8 mouse cellular contexts compared by ENCODE assay signal in genomic region chr10:79700676-79701075, GRCm38 (mm10). TPM values are rescaled to one million over a fixed set of nuclear protein-coding genes. Genes with fewer than 3 reads are reported as not detected.
DNase-seq lines count a peak whose midpoint lies in the region; ATAC-seq and TF ChIP-seq lines count a peak whose summit lies in the region.

No protein-coding gene starts in this region.

- intact Hi-C loops in gastrocnemius, adult 2 months (cut with DNase I): no loop called here

- H3K4me2 ChIP-seq in heart, postnatal 0 days (ENCODE audit: low read depth, low read length): 0 out of 2 replicates have a peak overlapping the region, but pooled peaks have one; percentile 15
- no peak overlapping the region for H3K4me2 ChIP-seq in liver, embryonic 16.5 days (ENCODE audit: low read depth, low read length)

- H3K9me3 ChIP-seq in heart, postnatal 0 days (replicated peaks; ENCODE audit: control insufficient read depth, low read length): no peaks in the 10 kb centered on the region
- no peaks in the 10 kb centered on the region for H3K9me3 ChIP-seq in liver, embryonic 16.5 days (replicated peaks; ENCODE audit: control insufficient read depth, low read length)

- DNase-seq in gastrocnemius, adult 2 months: no peak
- DNase-seq in gastrocnemius, postnatal 4 days (ENCODE audit: low spot score in 2 of 2): no peak
- no peak for DNase-seq in liver, adult 2 months (ENCODE audit: extremely low read depth, low read depth, low spot score)
- DNase-seq in liver: no peak
- peak; percentile 54 for DNase-seq in heart, postnatal 0 days (ENCODE audit: low spot score)
- DNase-seq in right cerebral cortex, postnatal 36 days (ENCODE audit: low spot score in 2 of 2): no peak
- no peak for DNase-seq in embryo, embryonic 10 days (ENCODE audit: low spot score)

- no peak for ATAC-seq in heart, postnatal 0 days (ENCODE audit: insufficient read depth, low read depth)
- no peak for ATAC-seq in liver, embryonic 16.5 days (ENCODE audit: low read depth)

- no peak overlapping the region for H3K4me3 ChIP-seq in gastrocnemius, adult 2 months
- no peak overlapping the region for H3K4me3 ChIP-seq in liver, adult 2 months (ENCODE audit: insufficient read depth, low read depth, low read length)
- H3K4me3 ChIP-seq in heart, postnatal 0 days (ENCODE audit: low read depth, low read length): no peak overlapping the region
- H3K4me3 ChIP-seq in liver, embryonic 16.5 days (ENCODE audit: low read depth, low read length): no peak overlapping the region

- no peak overlapping the region for H3K9ac ChIP-seq in liver, adult 2 months (ENCODE audit: low read depth, low read length)
- H3K9ac ChIP-seq in heart, postnatal 0 days (replicated peaks; ENCODE audit: low read depth, low read length): 0 out of 2 replicates have a peak overlapping the region, but pooled peaks have one; percentile 45
- H3K9ac ChIP-seq in liver, embryonic 16.5 days (ENCODE audit: low read depth, low read length): no peak overlapping the region

- no peak for TF ChIP-seq CTCF in gastrocnemius, adult 2 months (IDR thresholded peaks at IDR 0.05)
- TF ChIP-seq CTCF in liver, adult 2 months (IDR thresholded peaks at IDR 0.05; ENCODE audit: low read depth, low read length): no peak
- TF ChIP-seq CTCF in heart, postnatal 0 days (IDR thresholded peaks at IDR 0.05; ENCODE audit: low read depth): no peak

- TF ChIP-seq POLR2A in liver, adult 2 months (IDR thresholded peaks at IDR 0.05; ENCODE audit: extremely low read depth, insufficient read depth, low read length): no peak

- no peaks in the 10 kb centered on the region for H3K36me3 ChIP-seq in liver, adult 2 months (ENCODE audit: control insufficient read depth, insufficient read depth, low read length)
- H3K36me3 ChIP-seq in heart, postnatal 0 days (replicated peaks; ENCODE audit: control insufficient read depth, insufficient read depth, low read length): no peaks in the 10 kb centered on the region
- no peaks in the 10 kb centered on the region for H3K36me3 ChIP-seq in liver, embryonic 16.5 days (ENCODE audit: control insufficient read depth, insufficient read depth)

- 32% methylated on average over 7 of the region's 7 CpGs for WGBS in liver, adult 2 months
- WGBS in heart, postnatal 0 days: 18% methylated on average over 7 of the region's 7 CpGs
- WGBS in liver, embryonic 16.5 days (ENCODE audit: insufficient replicate concordance): 41% methylated on average over 7 of the region's 7 CpGs

- H3K79me2 ChIP-seq in liver, adult 2 months (ENCODE audit: control insufficient read depth, insufficient read depth, low read length): peaks cover 12% of the 10 kb centered on the region; the same call in 1 of the 2 replicates

- H3K4me1 ChIP-seq in liver, adult 2 months (ENCODE audit: control insufficient read depth, insufficient read depth, low read length): peaks cover 26% of the 10 kb centered on the region
- H3K4me1 ChIP-seq in heart, postnatal 0 days (ENCODE audit: control insufficient read depth, insufficient read depth): peaks cover 39% of the 10 kb centered on the region
- peaks cover 11% of the 10 kb centered on the region for H3K4me1 ChIP-seq in liver, embryonic 16.5 days (ENCODE audit: control insufficient read depth, low read depth, low read length)

- no peaks in the 10 kb centered on the region for H3K27me3 ChIP-seq in liver, adult 2 months (ENCODE audit: control insufficient read depth, insufficient read depth, low read length)
- H3K27me3 ChIP-seq in heart, postnatal 0 days (ENCODE audit: control insufficient read depth, insufficient read depth, low read length): no peaks in the 10 kb centered on the region
- H3K27me3 ChIP-seq in liver, embryonic 16.5 days (ENCODE audit: control insufficient read depth, insufficient read depth, low read depth, low read length): no peaks in the 10 kb centered on the region

- H3K27ac ChIP-seq in gastrocnemius, adult 2 months: peak overlapping the region; percentile 88
- H3K27ac ChIP-seq in liver, adult 2 months (replicated peaks; ENCODE audit: insufficient read depth, low read depth, low read length): peak overlapping the region; percentile 45
- H3K27ac ChIP-seq in heart, postnatal 0 days (ENCODE audit: low read depth): peak overlapping the region; percentile 97
- H3K27ac ChIP-seq in liver, embryonic 16.5 days (ENCODE audit: low read length): peak overlapping the region; percentile 64; the same call in 1 of the 2 replicates

- peak; percentile 28; the same call in 1 of the 2 replicates for TF ChIP-seq EP300 in heart, postnatal 0 days (IDR thresholded peaks at IDR 0.05; ENCODE audit: low read depth)

RNA-seq across cellular contexts. Expression of gene Bsg, which starts 3.6 kb away (rescaled TPM):
- total RNA-seq in gastrocnemius, adult 2 months (2021): 100 to 1,000 TPM; 650 to 652 TPM
- 100 to 1,000 TPM; 390 to 392 TPM for total RNA-seq in gastrocnemius, postnatal 4 days (2021)
- 652 and 839 TPM in 2 replicates for total RNA-seq in liver, adult 2 months (2014; rRNA removed)
- 523 and 643 TPM in 2 replicates for polyA plus RNA-seq in liver, adult 2 months (2012; rRNA removed)
- 1,449 and 1,606 TPM in 2 replicates for total RNA-seq in heart, postnatal 0 days (2014; rRNA removed; ENCODE audit: low replicate concordance)
- 1,256 and 1,260 TPM in 2 replicates for polyA plus RNA-seq in heart, postnatal 0 days (2015; fragmentation: Nextera tagmentation; extraction: Ambion mirVana)
- polyA plus RNA-seq in liver, embryonic 16.5 days (2015; fragmentation: Nextera tagmentation; extraction: Ambion mirVana): 924 and 947 TPM in 2 replicates

RNA-seq across cellular contexts. Expression of gene Gzmm, which starts 11.9 kb away (rescaled TPM):
- 1 to 10 TPM; 7.2 to 9.8 TPM for total RNA-seq in gastrocnemius, adult 2 months (2021)
- 1 to 10 TPM; 2.5 to 3.8 TPM for total RNA-seq in gastrocnemius, postnatal 4 days (2021)
- 0.09 and 0.34 TPM in 2 replicates for total RNA-seq in liver, adult 2 months (2014; rRNA removed)
- 0.09 and 0.37 TPM in 2 replicates for polyA plus RNA-seq in liver, adult 2 months (2012; rRNA removed)
- total RNA-seq in heart, postnatal 0 days (2014; rRNA removed; ENCODE audit: low replicate concordance): 2.4 and 2.5 TPM in 2 replicates
- 2.1 and 2.8 TPM in 2 replicates for polyA plus RNA-seq in heart, postnatal 0 days (2015; fragmentation: Nextera tagmentation; extraction: Ambion mirVana)
- 0.15 and 0.22 TPM in 2 replicates for polyA plus RNA-seq in liver, embryonic 16.5 days (2015; fragmentation: Nextera tagmentation; extraction: Ambion mirVana)

RNA-seq across cellular contexts. Expression of gene Hcn2, which starts 15.8 kb away (rescaled TPM):
- total RNA-seq in gastrocnemius, adult 2 months (2021): under 1 TPM; 0.47 to 0.84 TPM
- total RNA-seq in gastrocnemius, postnatal 4 days (2021): under 1 TPM; 0.96 TPM
- 0.09 and 0.13 TPM in 2 replicates for total RNA-seq in liver, adult 2 months (2014; rRNA removed)
- polyA plus RNA-seq in liver, adult 2 months (2012; rRNA removed): 0.45 and 0.67 TPM in 2 replicates
- 3.5 and 5.5 TPM in 2 replicates for total RNA-seq in heart, postnatal 0 days (2014; rRNA removed; ENCODE audit: low replicate concordance)
- 0.40 and 0.45 TPM in 2 replicates for polyA plus RNA-seq in heart, postnatal 0 days (2015; fragmentation: Nextera tagmentation; extraction: Ambion mirVana)
- polyA plus RNA-seq in liver, embryonic 16.5 days (2015; fragmentation: Nextera tagmentation; extraction: Ambion mirVana): not detected in 2 replicates

RNA-seq across cellular contexts. Expression of gene Cdc34, which starts 18.7 kb away (rescaled TPM):
- 100 to 1,000 TPM; 366 to 415 TPM for total RNA-seq in gastrocnemius, adult 2 months (2021)
- total RNA-seq in gastrocnemius, postnatal 4 days (2021): 100 to 1,000 TPM; 307 to 315 TPM
- 82.1 and 91.1 TPM in 2 replicates for total RNA-seq in liver, adult 2 months (2014; rRNA removed)
- 215 and 222 TPM in 2 replicates for polyA plus RNA-seq in liver, adult 2 months (2012; rRNA removed)
- total RNA-seq in heart, postnatal 0 days (2014; rRNA removed; ENCODE audit: low replicate concordance): 162 and 183 TPM in 2 replicates
- polyA plus RNA-seq in heart, postnatal 0 days (2015; fragmentation: Nextera tagmentation; extraction: Ambion mirVana): 115 and 120 TPM in 2 replicates
- polyA plus RNA-seq in liver, embryonic 16.5 days (2015; fragmentation: Nextera tagmentation; extraction: Ambion mirVana): 80.5 and 81.5 TPM in 2 replicates

RNA-seq across cellular contexts. Expression of gene Tpgs1, which starts 31.5 kb away (rescaled TPM):
- total RNA-seq in gastrocnemius, adult 2 months (2021): 10 to 100 TPM; 18.4 to 19.2 TPM
- total RNA-seq in gastrocnemius, postnatal 4 days (2021): 10 to 100 TPM; 21.2 to 21.6 TPM
- 18.2 and 24.4 TPM in 2 replicates for total RNA-seq in liver, adult 2 months (2014; rRNA removed)
- polyA plus RNA-seq in liver, adult 2 months (2012; rRNA removed): 48.5 and 58.9 TPM in 2 replicates
- 19.7 and 28.3 TPM in 2 replicates for total RNA-seq in heart, postnatal 0 days (2014; rRNA removed; ENCODE audit: low replicate concordance)
- polyA plus RNA-seq in heart, postnatal 0 days (2015; fragmentation: Nextera tagmentation; extraction: Ambion mirVana): 43.6 and 45.3 TPM in 2 replicates
- polyA plus RNA-seq in liver, embryonic 16.5 days (2015; fragmentation: Nextera tagmentation; extraction: Ambion mirVana): 19.3 and 19.4 TPM in 2 replicates

Comparison
In these comparisons a context has a peak if more than half of its experiments do, and no peak if none do; other contexts are left out.
1. H3K27ac ChIP-seq: peak in every context shown above with its lines; median percentile 97 in heart, postnatal 0 days; 88 in gastrocnemius, adult 2 months; 64 in liver, embryonic 16.5 days; 45 in liver, adult 2 months.